Mouse (Mus musculus): Measurements from ENCODE around the gene Tuba1b. TPM values are rescaled to one million over a fixed set of nuclear protein-coding genes. Genes with fewer than 3 reads are reported as not detected.

The Tuba1b gene
- polyA plus RNA-seq, 1 experiment from 2014 or later, result 2,366 TPM

- no peak overlapping the region for H3K9ac ChIP-seq (ENCODE audit: low read length)
- 25% methylated on average over 10 of the region's 10 CpGs for WGBS
- H3K4me3 ChIP-seq (ENCODE audit: low read depth, low read length), result no peak overlapping the region
- no peaks in the 10 kb centered on the region for H3K9me3 ChIP-seq (ENCODE audit: control insufficient read depth, low read length)
- H3K27ac ChIP-seq (ENCODE audit: low read depth, low read length), result no peak overlapping the region
- H3K4me2 ChIP-seq (ENCODE audit: low read depth, low read length, severe bottlenecking), result no peak overlapping the region
- ATAC-seq (replicated peaks; ENCODE audit: low FRiP score) (no peak), DNase-seq (ENCODE audit: low spot score) (peak; percentile 85)
- H3K4me1 ChIP-seq (replicated peaks; ENCODE audit: control insufficient read depth, insufficient read depth, low read length), result no peaks in the 10 kb centered on the region
- H3K36me3 ChIP-seq (ENCODE audit: control insufficient read depth, insufficient read depth, low read length), result peaks cover 6% of the 10 kb centered on the region; the same call in 1 of the 2 replicates
- H3K27me3 ChIP-seq (ENCODE audit: control insufficient read depth, insufficient read depth, low read length), result no peaks in the 10 kb centered on the region
Measured at GRCm38 (mm10) chr15:98904692-98905091, 29.7 kb downstream of the Tuba1b start.

GRCm38 (mm10) chr15:98902600-98902999 lies 31.8 kb downstream of the Tuba1b start:
- Histone ChIP-seq H3K27ac (ENCODE audit: low read depth, low read length) (no peak overlapping the region), H3K9ac (ENCODE audit: low read length) (no peak overlapping the region), H3K27me3 (ENCODE audit: control insufficient read depth, insufficient read depth, low read length) (peaks cover 19% of the 10 kb centered on the region), H3K36me3 (ENCODE audit: control insufficient read depth, insufficient read depth, low read length) (peaks cover 6% of the 10 kb centered on the region; the same call in 1 of the 2 replicates), H3K9me3 (ENCODE audit: control insufficient read depth, low read length) (no peaks in the 10 kb centered on the region), H3K4me3 (ENCODE audit: low read depth, low read length) (no peak overlapping the region), H3K4me1 (replicated peaks; ENCODE audit: control insufficient read depth, insufficient read depth, low read length) (peaks cover 10% of the 10 kb centered on the region), H3K4me2 (ENCODE audit: low read depth, low read length, severe bottlenecking) (no peak overlapping the region)
- ATAC-seq (replicated peaks; ENCODE audit: low FRiP score), result no peak
- WGBS, result 91% methylated on average over 2 of the region's 2 CpGs
- no peak for DNase-seq (ENCODE audit: low spot score)

- DNase-seq (ENCODE audit: low spot score), result no peak
- no peak overlapping the region for H3K9ac ChIP-seq (ENCODE audit: low read length)
- H3K36me3 ChIP-seq (ENCODE audit: control insufficient read depth, insufficient read depth, low read length), result peaks cover 6% of the 10 kb centered on the region; the same call in 1 of the 2 replicates
- H3K4me3 ChIP-seq (ENCODE audit: low read depth, low read length), result no peak overlapping the region
- peaks cover 13% of the 10 kb centered on the region for H3K4me1 ChIP-seq (replicated peaks; ENCODE audit: control insufficient read depth, insufficient read depth, low read length)
- no peak for ATAC-seq (replicated peaks; ENCODE audit: low FRiP score)
- WGBS, result 67% methylated on average over 1 of the region's 1 CpGs
- H3K9me3 ChIP-seq (ENCODE audit: control insufficient read depth, low read length), result no peaks in the 10 kb centered on the region
- H3K27ac ChIP-seq (ENCODE audit: low read depth, low read length), result no peak overlapping the region
- H3K4me2 ChIP-seq (ENCODE audit: low read depth, low read length, severe bottlenecking), result no peak overlapping the region
- peaks cover 30% of the 10 kb centered on the region for H3K27me3 ChIP-seq (ENCODE audit: control insufficient read depth, insufficient read depth, low read length)
Measured at GRCm38 (mm10) chr15:98901530-98901929, 32.8 kb downstream of the Tuba1b start.

- peak within 1 kb of the TSS; percentile 16 for H3K4me3 ChIP-seq (ENCODE audit: low read depth, low read length)
- DNase-seq (ENCODE audit: low spot score) (peak; percentile 76), ATAC-seq (replicated peaks; ENCODE audit: low FRiP score) (peak; percentile 38; the same call in 1 of the 2 replicates)
- H3K27ac ChIP-seq (ENCODE audit: low read depth, low read length), result no peak within 1 kb of the TSS
- H3K9ac ChIP-seq (ENCODE audit: low read length), result peak within 1 kb of the TSS; percentile 17
- under 1% methylated on average over 41 of the region's 41 CpGs for WGBS
- peaks cover 37% of the 10 kb centered on the region for H3K4me1 ChIP-seq (replicated peaks; ENCODE audit: control insufficient read depth, insufficient read depth, low read length)
- peak within 1 kb of the TSS; percentile 37 for H3K4me2 ChIP-seq (ENCODE audit: low read depth, low read length, severe bottlenecking)
- H3K36me3 ChIP-seq (ENCODE audit: control insufficient read depth, insufficient read depth, low read length), result no peaks in the 10 kb centered on the region; the same call in 1 of the 2 replicates
- H3K27me3 ChIP-seq (ENCODE audit: control insufficient read depth, insufficient read depth, low read length), result peaks cover 64% of the 10 kb centered on the region
- H3K9me3 ChIP-seq (ENCODE audit: control insufficient read depth, low read length), result no peaks in the 10 kb centered on the region
Measured at GRCm38 (mm10) chr15:98897928-98898800, 36.2 kb downstream of the Tuba1b start, which contains the start of gene Dhh. Dhh (minus strand) TSS chr15:98898540.

- H3K4me1 ChIP-seq (replicated peaks; ENCODE audit: control insufficient read depth, insufficient read depth, low read length), result peaks cover 37% of the 10 kb centered on the region
Measured at GRCm38 (mm10) chr15:98897495-98897894, 36.9 kb downstream of the Tuba1b start.

GRCm38 (mm10) chr15:98895635-98896589 lies 38.5 kb downstream of the Tuba1b start:
- Histone ChIP-seq H3K36me3 (ENCODE audit: control insufficient read depth, insufficient read depth, low read length) (no peaks in the 10 kb centered on the region), H3K27ac (ENCODE audit: low read depth, low read length) (no peak overlapping the region), H3K4me1 (replicated peaks; ENCODE audit: control insufficient read depth, insufficient read depth, low read length) (peaks cover 37% of the 10 kb centered on the region), H3K4me2 (ENCODE audit: low read depth, low read length, severe bottlenecking) (peak overlapping the region; percentile 46), H3K9me3 (ENCODE audit: control insufficient read depth, low read length) (no peaks in the 10 kb centered on the region), H3K27me3 (ENCODE audit: control insufficient read depth, insufficient read depth, low read length) (peaks cover 85% of the 10 kb centered on the region), H3K4me3 (ENCODE audit: low read depth, low read length) (peak overlapping the region; percentile 27), H3K9ac (ENCODE audit: low read length) (peak overlapping the region; percentile 56)
- under 1% methylated on average over 40 of the region's 41 CpGs for WGBS
- peak; percentile 29; the same call in 1 of the 2 replicates for ATAC-seq (replicated peaks; ENCODE audit: low FRiP score)
- peak; percentile 78 for DNase-seq (ENCODE audit: low spot score)

More at GRCm38 (mm10) chr15:98897495-98897894, 36.9 kb downstream of the Tuba1b start:
- H3K4me3 ChIP-seq (ENCODE audit: low read depth, low read length), result peak overlapping the region; percentile 16; the same call in 1 of the 2 replicates
- 2% methylated on average over 10 of the region's 10 CpGs for WGBS
- no peak for ATAC-seq (replicated peaks; ENCODE audit: low FRiP score)
- H3K4me2 ChIP-seq (ENCODE audit: low read depth, low read length, severe bottlenecking), result 0 out of 2 replicates have a peak overlapping the region, but pooled peaks have one; percentile 5
- H3K27me3 ChIP-seq (ENCODE audit: control insufficient read depth, insufficient read depth, low read length), result peaks cover 70% of the 10 kb centered on the region
- no peaks in the 10 kb centered on the region for H3K9me3 ChIP-seq (ENCODE audit: control insufficient read depth, low read length)
- DNase-seq (ENCODE audit: low spot score), result no peak
- no peak overlapping the region for H3K27ac ChIP-seq (ENCODE audit: low read depth, low read length)
- H3K9ac ChIP-seq (ENCODE audit: low read length), result 0 out of 2 replicates have a peak overlapping the region, but pooled peaks have one; percentile 17
- no peaks in the 10 kb centered on the region for H3K36me3 ChIP-seq (ENCODE audit: control insufficient read depth, insufficient read depth, low read length)

- Histone ChIP-seq H3K27me3 (ENCODE audit: control insufficient read depth, insufficient read depth, low read length) (peaks cover 86% of the 10 kb centered on the region), H3K9me3 (ENCODE audit: control insufficient read depth, low read length) (no peaks in the 10 kb centered on the region), H3K4me2 (ENCODE audit: low read depth, low read length, severe bottlenecking) (peak overlapping the region; percentile 78), H3K9ac (ENCODE audit: low read length) (peak overlapping the region; percentile 56), H3K27ac (ENCODE audit: low read depth, low read length) (no peak overlapping the region), H3K4me3 (ENCODE audit: low read depth, low read length) (peak overlapping the region; percentile 42), H3K4me1 (replicated peaks; ENCODE audit: control insufficient read depth, insufficient read depth, low read length) (peaks cover 37% of the 10 kb centered on the region), H3K36me3 (ENCODE audit: control insufficient read depth, insufficient read depth, low read length) (no peaks in the 10 kb centered on the region)
- WGBS, result 3% methylated on average over 38 of the region's 38 CpGs
- no peak for DNase-seq (ENCODE audit: low spot score)
- no peak for ATAC-seq (replicated peaks; ENCODE audit: low FRiP score)
Measured at GRCm38 (mm10) chr15:98894746-98895634, 39.4 kb downstream of the Tuba1b start.

All from forebrain, embryonic 11.5 days (tissue).